Comparison of ENCODE assay signal across 8 mouse cellular contexts in genomic region chr17:72043001-72043666, GRCm38 (mm10).
DNase-seq lines count a peak whose midpoint lies in the region; ATAC-seq and TF ChIP-seq lines count a peak whose summit lies in the region.

No protein-coding gene starts in this region.

- 64% methylated on average over 9 of the region's 9 CpGs for WGBS in neural tube, embryonic 13.5 days
- 25% methylated on average over 9 of the region's 9 CpGs for WGBS in hindbrain, postnatal 0 days
- WGBS in neural tube, embryonic 14.5 days: 54% methylated on average over 9 of the region's 9 CpGs

- H3K36me3 ChIP-seq in neural tube, embryonic 13.5 days: no peaks in the 10 kb centered on the region
- H3K36me3 ChIP-seq in hindbrain, postnatal 0 days (ENCODE audit: insufficient read depth, low read length): no peaks in the 10 kb centered on the region
- H3K36me3 ChIP-seq in neural tube, embryonic 14.5 days (ENCODE audit: control insufficient read depth, insufficient read depth, low read length): no peaks in the 10 kb centered on the region

- no peaks in the 10 kb centered on the region for H3K27me3 ChIP-seq in neural tube, embryonic 13.5 days
- H3K27me3 ChIP-seq in hindbrain, postnatal 0 days (ENCODE audit: insufficient read depth, low read length): no peaks in the 10 kb centered on the region
- H3K27me3 ChIP-seq in neural tube, embryonic 14.5 days (ENCODE audit: control insufficient read depth, insufficient read depth, low read length): no peaks in the 10 kb centered on the region

- DNase-seq in neural tube, embryonic 10.5 days (ENCODE audit: extremely low spot score, low spot score): no peak
- DNase-seq in frontal cortex, adult 2 months (ENCODE audit: extremely low spot score in 1 of 2, low spot score in 1 of 2): peak; percentile 79 to 85
- peak; percentile 87 for DNase-seq in hindbrain, postnatal 0 days (ENCODE audit: low spot score)
- peak; percentile 74 to 86 for DNase-seq in left cerebral cortex, adult 18-20 months (ENCODE audit: low spot score in 2 of 2)
- no peak for DNase-seq in liver
- DNase-seq in yolk sac, embryonic 10.5 days (ENCODE audit: low spot score): no peak

- no peak overlapping the region for H3K9ac ChIP-seq in neural tube, embryonic 13.5 days
- no peak overlapping the region for H3K9ac ChIP-seq in hindbrain, postnatal 0 days (replicated peaks; ENCODE audit: low read length)
- no peak overlapping the region for H3K9ac ChIP-seq in neural tube, embryonic 14.5 days (replicated peaks; ENCODE audit: low read depth, low read length)

- no peaks in the 10 kb centered on the region for H3K9me3 ChIP-seq in neural tube, embryonic 13.5 days
- H3K9me3 ChIP-seq in hindbrain, postnatal 0 days (ENCODE audit: low read length): no peaks in the 10 kb centered on the region
- H3K9me3 ChIP-seq in neural tube, embryonic 14.5 days (ENCODE audit: control insufficient read depth, low read length): no peaks in the 10 kb centered on the region

- H3K4me2 ChIP-seq in neural tube, embryonic 13.5 days: no peak overlapping the region
- H3K4me2 ChIP-seq in hindbrain, postnatal 0 days (ENCODE audit: low read depth, low read length): 0 out of 2 replicates have a peak overlapping the region, but pooled peaks have one; percentile 28
- no peak overlapping the region for H3K4me2 ChIP-seq in neural tube, embryonic 14.5 days (ENCODE audit: low read depth, low read length)

- peaks cover 12% of the 10 kb centered on the region for H3K4me1 ChIP-seq in neural tube, embryonic 13.5 days (replicated peaks)
- H3K4me1 ChIP-seq in hindbrain, postnatal 0 days (ENCODE audit: insufficient read depth, low read length): peaks cover 17% of the 10 kb centered on the region
- H3K4me1 ChIP-seq in neural tube, embryonic 14.5 days (ENCODE audit: control insufficient read depth, insufficient read depth, low read length): 0 out of 2 replicates have a peak, but pooled peaks cover 4% of the 10 kb centered on the region

- H3K4me3 ChIP-seq in neural tube, embryonic 13.5 days: no peak overlapping the region
- H3K4me3 ChIP-seq in hindbrain, postnatal 0 days (ENCODE audit: low read length): no peak overlapping the region
- H3K4me3 ChIP-seq in neural tube, embryonic 14.5 days (ENCODE audit: low read depth, low read length): no peak overlapping the region

- 0 out of 2 replicates have a peak overlapping the region, but pooled peaks have one; percentile 28 for H3K27ac ChIP-seq in neural tube, embryonic 13.5 days (replicated peaks)
- H3K27ac ChIP-seq in hindbrain, postnatal 0 days: peak overlapping the region; percentile 71
- H3K27ac ChIP-seq in neural tube, embryonic 14.5 days (ENCODE audit: low read depth, low read length): no peak overlapping the region

- ATAC-seq in neural tube, embryonic 13.5 days (ENCODE audit: low read depth): no peak
- ATAC-seq in hindbrain, postnatal 0 days: peak; percentile 89
- peak; percentile 52; the same call in 1 of the 2 replicates for ATAC-seq in neural tube, embryonic 14.5 days (ENCODE audit: low read depth)

- no peak for TF ChIP-seq CTCF in hindbrain, postnatal 0 days (IDR thresholded peaks at IDR 0.05; ENCODE audit: low read depth)

Comparison
In these comparisons a context has a peak if more than half of its experiments do, and no peak if none do; other contexts are left out.
1. DNase-seq: peak in frontal cortex, adult 2 months (2 of 2), hindbrain, postnatal 0 days (single experiment) and left cerebral cortex, adult 18-20 months (2 of 2); none in neural tube, embryonic 10.5 days (single experiment), liver (single experiment) and yolk sac, embryonic 10.5 days (single experiment).